Mouse (Mus musculus): ENCODE results near the gene Ahctf1. TPM values are rescaled to one million over a fixed set of nuclear protein-coding genes. Genes with fewer than 3 reads are reported as not detected.

The Ahctf1 gene
- total RNA-seq, 2 experiments from 2014 or later = 19.4 to 21.8 TPM

DNA sequence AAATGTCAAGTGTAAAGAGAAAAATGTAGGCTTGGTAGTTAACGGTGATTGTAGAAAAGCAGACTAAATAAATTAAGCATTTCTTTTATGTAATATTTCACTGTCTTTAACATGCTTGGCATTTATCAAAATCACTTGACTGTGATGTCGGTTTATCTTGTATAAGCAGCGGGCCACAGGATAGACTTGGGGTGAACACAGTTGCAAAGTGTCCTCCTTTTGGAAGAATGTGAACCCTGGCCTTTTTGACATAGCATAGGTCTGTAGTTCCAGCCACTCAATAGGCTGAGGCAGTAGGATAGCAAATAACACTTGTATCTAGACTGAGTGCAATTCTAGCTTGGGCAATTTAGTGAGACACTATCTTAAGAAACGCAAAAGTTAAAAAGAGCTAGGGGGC, 4.0 kb upstream of the Ahctf1 start:
- intact Hi-C loops (cut with DNase I) = loop anchor here (10.0 kb wide), 1 partner anchor 263 kb away; the partner anchor contains the start of genes Cnst and Tfb2m

DNA sequence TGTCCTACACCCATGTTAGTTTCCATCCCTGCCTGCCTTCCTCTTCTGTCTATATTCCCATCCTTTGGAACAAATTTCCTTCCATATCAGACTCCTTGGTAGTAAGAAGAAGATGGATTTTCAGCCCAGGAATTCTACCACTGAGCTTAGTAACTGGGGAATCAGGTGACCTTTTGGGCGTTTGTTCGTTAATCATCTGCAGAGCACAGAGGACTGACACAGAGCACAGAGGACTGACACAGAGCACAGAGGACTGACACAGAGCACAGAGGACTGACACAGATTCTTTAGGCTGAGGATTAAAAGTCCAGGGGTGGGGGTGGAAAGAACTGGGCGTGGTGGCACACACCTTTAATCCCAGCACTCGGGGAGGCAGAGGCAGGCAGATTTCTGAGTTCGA, 2.3 kb upstream of the Ahctf1 start:
- intact Hi-C loops (cut with DNase I) = loop anchor here (2.0 to 10.0 kb wide), 2 partner anchors 39 to 261 kb away; partner anchors contain the start of genes Cnst and Tfb2m
- DNase-seq = no peak

More for the DNA sequence above, 4.0 kb upstream of the Ahctf1 start:
- DNase-seq = no peak

DNA sequence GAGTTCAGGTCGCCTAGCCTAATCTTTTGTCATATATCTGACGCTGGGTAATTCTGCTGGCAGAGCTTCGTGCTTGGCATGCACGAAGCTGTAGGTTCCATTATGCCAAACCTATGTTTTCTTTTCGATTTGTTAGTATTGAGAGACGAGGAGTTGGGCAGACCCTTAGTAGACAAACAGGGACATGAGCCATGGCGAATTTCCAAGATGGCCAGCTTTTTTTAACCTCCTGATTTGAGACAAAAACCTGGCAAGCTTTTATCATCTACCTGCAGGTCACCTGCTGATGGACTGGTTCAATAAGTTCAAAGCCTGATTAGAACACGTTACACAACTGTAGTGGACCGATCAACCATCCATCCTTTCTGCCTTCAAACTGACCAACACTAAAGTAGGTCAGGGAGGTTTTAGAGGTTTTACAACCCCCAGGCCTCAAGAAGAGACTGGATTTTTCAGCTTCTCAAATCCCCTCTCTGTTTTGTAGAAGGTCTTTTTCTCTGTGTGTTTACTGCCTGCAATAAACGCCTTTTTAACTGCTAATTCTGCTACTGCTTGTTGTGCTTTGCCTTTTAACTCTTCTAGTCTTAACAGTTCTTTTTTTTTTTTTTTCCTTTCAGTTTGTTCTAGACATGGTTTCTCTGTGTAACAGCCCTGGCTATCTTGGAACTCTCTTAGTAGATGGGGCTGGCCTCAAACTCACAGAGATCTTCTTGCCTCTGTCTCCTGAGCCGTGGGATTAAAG, 831 bp upstream of the Ahctf1 start:
- intact Hi-C loops (cut with DNase I) = loop anchor here (2.0 to 10.0 kb wide), 2 partner anchors 40 to 260 kb away; partner anchors contain the start of genes Cnst and Tfb2m
- DNase-seq = peak in 1 of 2 experiments; percentile 16

DNA sequence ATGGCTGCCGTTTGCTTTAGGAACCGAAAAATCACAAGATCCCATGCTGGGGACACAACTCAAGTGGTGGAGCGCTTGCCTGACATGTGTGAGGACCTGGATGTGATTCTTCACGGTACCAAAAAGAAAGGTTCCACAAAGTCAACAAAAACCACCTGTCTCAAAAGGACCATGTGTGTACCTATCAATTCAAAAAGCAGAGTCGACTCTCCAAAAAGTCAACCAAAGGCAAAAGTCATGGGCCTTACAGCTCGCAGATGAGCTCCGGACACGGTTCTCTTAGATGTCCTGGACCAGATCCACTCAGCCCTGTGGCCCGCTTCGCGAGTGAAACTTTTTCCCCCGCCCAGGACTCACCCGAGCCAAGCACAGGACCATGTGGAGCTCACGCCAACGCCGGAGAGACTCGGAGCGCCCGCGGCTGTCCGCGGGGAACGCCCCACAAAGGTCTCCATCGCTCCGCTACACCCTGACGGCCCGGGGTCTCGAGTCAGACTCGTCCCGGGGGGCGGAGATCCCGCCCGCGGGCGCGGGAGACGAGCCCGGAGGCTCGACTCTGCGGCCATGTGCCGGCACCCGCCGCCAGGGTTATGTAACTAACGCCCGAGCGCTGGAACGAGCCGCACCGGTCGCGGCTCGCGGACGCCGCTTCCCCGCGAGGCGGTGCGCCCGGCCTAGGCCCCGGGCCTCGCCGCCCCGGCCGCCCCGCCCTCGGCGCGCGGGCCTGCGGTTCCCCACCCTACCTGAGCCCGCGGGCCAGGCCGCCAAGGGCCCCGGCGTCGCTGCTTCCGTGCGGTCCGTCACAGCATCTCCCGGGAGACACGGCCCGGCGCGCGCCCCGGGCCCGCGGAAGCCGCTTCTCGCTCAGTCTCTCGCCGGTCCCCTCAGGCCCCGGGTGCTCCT, 619 bp downstream of the Ahctf1 start, which contains the start of gene Gm10518:
Gene Gm10518 (plus strand): TSS at position 767 of the 903 bp plus-strand sequence.
- DNase-seq = peak; percentile 65 to 84
- intact Hi-C loops (cut with DNase I) = loop anchor here (10.0 kb wide), 1 partner anchor 258 kb away; the partner anchor contains the start of genes Cnst and Tfb2m

DNA sequence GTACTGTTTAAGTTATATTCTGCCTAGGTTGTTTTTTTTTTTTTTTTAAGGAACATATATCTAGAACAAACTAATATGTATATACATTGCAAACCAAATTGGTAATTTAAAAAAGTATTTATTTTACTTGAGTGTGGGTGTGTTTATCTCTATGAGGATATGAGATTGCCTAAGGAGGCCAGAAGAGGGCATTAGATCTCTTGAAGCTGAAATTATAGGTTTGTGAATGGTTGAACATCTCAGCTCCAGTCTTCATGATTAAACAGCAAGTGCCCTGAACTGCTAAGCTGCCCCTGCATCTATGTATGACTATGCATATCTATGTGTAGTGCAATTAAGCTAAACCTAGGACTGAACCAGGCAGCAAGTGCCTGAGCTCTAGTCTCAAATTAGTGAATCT, 4.7 kb downstream of the Ahctf1 start:
- intact Hi-C loops (cut with DNase I) = no loop called here
- DNase-seq = no peak

DNA sequence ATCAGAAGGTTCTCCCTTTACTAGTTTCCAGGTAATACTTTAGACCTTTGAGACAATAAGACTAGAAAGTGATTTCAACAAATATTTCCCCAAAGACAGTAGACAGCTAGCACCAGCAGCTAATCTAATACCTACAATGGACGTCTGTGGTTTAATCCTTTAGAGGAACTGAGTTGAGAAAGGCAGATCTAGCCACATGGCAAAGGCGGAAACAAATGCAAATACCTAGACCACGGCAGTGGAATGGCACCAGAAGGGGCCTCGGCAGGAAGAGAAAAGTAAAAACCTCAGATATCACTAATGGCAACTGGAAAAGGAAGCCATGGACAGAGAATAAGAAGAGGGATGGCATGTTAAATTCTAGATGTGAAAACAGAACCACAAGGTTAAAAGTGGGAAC, 16.2 kb downstream of the Ahctf1 start:
- DNase-seq = no peak
- intact Hi-C loops (cut with DNase I) = loop anchor here (5.0 kb wide), 1 partner anchor 35 kb away; no protein-coding TSS in a partner anchor

DNA sequence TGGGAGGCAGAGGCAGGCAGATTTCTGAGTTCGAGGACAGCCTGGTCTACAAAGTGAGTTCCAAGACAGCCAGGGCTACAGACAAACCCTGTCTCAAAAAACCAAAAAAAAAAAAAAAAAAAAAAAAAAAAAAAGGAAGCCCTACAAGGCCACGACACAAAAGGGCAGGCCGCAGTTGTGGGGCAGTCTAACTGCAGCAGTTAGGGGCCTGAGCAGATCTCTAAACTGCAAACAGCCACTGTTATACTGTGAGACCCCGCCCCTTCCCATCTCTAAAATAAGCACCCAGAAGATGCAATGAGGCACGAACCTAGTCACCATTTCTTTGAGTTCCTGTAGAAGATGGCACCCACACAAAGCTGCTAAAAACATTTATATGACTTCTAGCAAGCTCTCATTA, 18.0 kb downstream of the Ahctf1 start:
- intact Hi-C loops (cut with DNase I) = loop anchor here (5.0 kb wide), 1 partner anchor 33 kb away; no protein-coding TSS in a partner anchor
- DNase-seq = no peak

DNA sequence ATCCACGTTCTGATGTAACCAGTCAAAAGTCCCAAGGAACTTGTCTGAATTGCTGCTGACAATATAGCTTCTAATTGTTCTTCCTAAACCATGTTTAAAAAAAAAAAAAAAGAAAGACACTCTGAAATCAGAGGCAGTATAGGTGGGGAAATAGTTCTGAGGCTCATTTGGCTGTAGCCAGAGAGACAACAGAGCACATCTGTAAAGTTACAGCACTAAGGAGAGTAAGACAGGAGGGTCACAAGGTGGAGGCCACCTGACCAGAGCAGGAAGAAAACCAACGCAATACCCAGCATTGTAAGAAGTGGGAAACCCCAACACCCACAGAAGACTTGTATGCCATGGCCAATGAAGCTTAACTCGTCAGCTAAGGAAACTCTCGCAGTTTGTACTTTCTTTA, 19.4 kb downstream of the Ahctf1 start:
- intact Hi-C loops (cut with DNase I) = no loop called here

DNA sequence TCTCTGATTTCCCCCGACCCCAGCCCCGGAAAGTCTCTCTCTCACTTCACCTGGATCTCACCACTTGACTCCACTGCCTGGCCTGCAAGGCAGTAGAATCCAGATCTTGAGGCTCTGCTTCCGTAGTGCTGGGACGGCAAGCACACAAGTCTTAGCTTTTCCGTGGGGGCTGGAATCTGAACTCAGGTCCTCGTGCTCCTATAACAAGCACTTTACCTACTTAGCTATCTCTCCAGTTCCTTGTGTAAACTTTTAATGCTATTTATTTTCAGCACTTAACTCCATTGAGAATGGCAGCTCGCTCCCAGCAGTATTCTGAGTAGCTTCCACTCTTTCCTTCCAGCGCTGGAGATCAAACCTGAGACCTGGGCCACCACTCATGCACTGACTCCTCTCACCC, 26.6 kb downstream of the Ahctf1 start:
- intact Hi-C loops (cut with DNase I) = no loop called here
- no peak for DNase-seq

More for the DNA sequence above, 19.4 kb downstream of the Ahctf1 start:
- DNase-seq = no peak

DNA sequence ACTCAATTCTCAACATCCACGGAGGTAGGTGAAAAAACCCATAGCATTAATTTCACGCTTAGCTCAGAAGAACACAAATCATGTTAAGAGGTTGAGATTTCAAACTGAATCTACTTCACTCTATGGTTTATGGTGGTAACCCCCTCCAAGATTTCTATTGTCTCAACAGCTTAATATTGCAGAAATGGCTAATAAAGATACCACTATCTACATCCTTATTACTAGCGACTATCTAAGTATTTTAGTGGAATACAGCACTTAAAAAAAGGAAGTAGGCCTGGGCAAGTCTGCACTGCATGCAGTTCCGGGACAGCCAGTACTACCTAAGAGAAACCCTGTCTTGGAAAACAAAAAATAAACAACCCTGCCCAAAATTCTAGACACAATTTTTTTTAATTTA, 42.9 kb downstream of the Ahctf1 start:
- DNase-seq = no peak
- intact Hi-C loops (cut with DNase I) = no loop called here

DNA sequence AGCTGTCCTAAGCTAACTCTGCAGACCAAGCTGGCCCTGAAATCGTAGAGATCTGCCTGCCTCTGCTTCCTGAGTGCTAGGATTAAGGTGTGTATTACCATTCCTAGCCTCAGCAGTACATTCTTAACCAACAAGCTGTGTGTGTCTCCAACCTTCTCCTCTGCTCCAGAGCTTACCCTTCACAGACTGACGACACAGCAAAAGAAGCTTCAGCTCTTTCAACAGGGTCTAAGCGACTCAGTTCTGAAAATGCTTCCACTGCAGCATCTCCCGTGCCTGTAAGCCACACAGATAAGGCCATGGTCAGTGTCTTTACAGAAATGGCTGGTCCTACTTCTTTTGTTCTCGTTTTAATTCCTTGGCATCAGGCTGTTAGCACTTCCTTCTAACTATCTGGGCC, 43.4 kb downstream of the Ahctf1 start:
- intact Hi-C loops (cut with DNase I) = no loop called here

DNA sequence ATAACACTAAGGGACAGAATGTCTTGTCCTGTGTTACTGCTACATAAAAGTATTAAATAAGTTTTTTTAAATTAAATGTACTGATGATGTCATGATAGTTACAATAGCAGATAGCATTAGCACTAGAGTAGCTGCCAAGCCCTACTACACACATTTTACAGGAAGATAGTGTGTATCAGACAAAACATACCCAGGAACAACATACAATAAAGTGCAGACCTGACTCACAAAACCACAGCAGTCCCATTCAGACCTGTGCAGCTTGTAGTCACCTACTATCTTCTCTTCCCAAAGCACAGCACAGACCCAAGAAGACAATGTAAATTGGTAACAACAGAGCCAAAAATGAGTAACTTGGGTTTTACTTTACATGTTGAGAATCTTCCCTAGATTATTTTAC, 47.0 kb downstream of the Ahctf1 start:
- no peak for DNase-seq
- intact Hi-C loops (cut with DNase I) = no loop called here

More for the DNA sequence above, 43.4 kb downstream of the Ahctf1 start:
- DNase-seq = no peak

DNA sequence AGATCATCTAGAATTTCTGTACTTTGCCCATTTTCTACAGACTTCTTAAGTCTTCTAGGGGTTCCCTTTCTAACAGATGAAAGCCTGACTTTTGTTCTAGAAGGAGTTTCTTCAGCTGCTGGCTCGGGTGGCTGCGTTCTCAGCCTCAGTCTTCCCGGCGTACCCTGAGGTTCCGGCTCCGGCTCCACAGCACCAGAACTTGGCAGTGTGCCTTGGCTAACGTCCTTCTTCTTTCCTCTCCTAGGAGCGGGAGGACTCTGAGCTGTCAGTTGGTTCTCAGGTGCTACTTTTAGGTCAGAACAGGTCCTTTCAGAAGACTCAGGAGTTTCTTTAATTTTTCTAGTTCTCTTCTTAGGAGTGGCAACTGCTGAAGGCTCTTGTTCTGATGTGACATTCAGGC, 50.5 kb downstream of the Ahctf1 start:
- DNase-seq = no peak
- intact Hi-C loops (cut with DNase I) = loop anchor here (5.0 kb wide), 1 partner anchor 34 kb away; no protein-coding TSS in a partner anchor

DNA sequence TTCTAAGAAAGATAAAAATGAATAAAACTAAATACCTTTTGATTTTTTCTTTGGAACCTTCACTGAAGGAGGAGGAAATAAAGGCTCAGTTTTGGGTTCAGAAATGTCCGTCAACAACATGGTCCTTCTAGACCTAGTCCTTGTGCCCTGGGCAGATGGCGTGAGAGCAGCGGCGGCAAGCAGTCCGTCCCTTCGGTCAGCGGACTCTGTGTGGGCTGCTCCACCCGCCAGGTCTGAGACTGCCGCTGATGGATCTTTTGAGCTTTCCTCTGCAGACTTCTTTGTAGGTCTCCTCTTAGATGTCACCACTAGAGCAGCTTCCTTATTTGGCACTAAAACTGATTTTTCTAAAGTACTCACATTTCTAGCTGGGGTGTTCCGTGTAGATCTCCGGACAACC, 51.2 kb downstream of the Ahctf1 start:
- intact Hi-C loops (cut with DNase I) = loop anchor here (5.0 kb wide), 1 partner anchor 35 kb away; no protein-coding TSS in a partner anchor
- no peak for DNase-seq

DNA sequence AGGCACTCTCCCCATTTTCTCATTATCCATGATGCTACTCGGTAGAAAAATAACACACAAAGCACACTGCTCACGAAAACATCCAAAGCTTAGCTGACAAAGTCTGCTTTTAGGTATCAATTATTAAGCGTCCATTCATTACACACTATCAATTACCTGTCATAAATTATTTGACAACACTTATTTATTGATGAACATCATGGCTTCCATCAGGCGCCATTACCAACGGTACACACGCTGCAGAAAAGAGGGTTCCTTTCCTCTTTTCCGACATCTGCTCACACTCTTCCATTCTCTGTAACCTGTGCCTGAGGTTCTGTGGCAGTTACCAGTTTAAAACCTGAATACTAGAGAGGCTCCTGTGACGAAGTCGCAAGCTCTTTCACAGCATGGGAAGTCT, 58.3 kb downstream of the Ahctf1 start, which contains the start of gene Kif28:
Gene Kif28 (minus strand): TSS at position 101 of the 400 bp plus-strand sequence.
- intact Hi-C loops (cut with DNase I) = no loop called here
- DNase-seq = no peak

DNA sequence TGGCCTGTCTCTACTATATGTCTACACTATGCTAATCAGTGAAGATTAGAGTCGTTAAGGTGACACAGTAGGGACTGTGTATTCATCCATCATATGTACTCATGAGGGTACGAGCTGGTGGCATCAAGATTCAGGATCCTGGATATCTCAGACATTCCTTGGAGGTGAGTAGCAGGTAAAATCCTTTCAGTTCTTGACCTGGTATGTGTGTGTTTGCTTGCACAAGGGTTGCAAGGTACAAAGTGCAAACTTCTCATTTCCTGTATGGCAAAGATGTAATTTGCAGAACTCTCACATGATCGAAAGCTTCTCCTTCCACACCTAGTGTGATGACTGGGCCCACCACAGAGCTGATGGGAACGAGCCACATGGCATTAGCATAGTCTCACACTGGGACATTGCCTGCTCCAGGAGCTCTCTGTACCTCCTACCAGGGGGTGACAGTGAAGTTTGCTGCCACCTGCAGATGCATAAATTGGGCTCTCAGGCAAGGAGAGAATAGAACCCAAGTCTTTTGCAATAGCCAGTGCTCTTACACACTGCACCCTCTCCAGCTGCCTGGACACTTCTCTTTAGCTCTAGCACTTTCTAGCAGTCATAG, 59.8 kb downstream of the Ahctf1 start:
- DNase-seq = no peak
- intact Hi-C loops (cut with DNase I) = no loop called here

DNA sequence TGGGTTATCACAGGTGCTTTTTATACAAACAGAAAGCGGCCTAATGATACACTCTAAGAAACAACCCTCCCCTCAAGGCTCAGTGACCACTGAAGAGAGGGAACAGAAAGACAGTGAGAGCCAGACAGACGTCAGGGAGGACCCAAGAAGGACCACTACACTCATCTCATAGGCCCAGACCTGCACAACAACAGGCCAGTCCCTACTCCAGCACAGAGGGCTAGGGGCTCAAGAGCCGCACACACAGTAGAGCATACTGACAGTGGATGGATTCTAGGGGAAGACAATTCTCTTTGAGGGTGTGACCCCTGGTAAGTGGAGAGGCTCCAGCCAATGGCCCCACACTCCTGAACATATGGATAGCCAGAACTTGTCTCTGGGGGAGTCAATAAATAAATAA, 67.0 kb downstream of the Ahctf1 start:
- DNase-seq = no peak
- intact Hi-C loops (cut with DNase I) = loop anchor here (2.0 kb wide), 1 partner anchor 102 kb away; no protein-coding TSS in a partner anchor

DNA sequence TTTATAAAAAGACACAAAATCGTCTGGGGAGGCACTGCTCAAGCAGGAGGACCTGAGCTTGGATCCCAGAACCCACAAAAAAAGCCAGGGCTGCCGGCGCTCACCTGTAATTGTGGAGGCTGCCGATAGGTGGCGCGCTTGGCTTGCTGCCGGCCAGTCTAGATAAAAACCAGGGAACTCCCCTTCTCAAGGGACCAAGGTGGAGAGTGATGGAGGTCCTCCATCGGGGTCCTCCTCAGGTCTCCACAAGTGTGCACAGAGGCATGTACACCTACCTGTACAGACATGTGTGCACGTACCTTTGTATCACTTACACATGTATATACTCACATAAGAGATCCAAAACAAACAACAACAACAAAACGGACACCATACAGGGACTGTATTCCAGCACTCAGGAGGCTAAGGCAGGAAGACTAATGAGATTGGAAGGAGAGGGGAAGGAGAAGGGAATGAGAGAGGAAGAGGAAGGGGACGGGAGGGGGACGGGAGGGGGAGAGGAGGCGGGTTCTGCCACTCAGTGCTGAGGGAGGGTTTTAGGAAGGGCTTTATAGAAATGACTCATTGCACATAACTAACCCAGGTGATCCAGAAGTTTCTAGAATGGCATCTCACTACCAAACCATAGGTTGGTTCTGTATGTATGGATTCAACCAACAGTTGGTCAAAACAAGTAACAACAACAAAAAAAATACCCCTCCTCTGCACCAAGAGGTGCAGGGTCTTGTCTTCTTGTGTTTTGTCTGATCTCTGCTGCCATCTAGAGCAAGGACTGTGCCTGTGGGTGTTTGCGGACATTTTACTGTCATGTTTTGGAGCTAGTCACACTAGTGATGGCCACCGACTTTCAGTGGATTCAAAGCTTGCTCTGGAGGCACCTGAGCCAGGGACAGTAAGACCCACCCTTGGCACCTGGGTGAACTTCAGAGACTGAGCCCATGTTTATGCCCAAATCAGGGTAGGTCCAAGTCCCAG, 68.7 kb downstream of the Ahctf1 start:
- peak; percentile 71 to 73 for DNase-seq
- intact Hi-C loops (cut with DNase I) = loop anchor here (1.0 to 2.0 kb wide), 2 partner anchors 89 to 228 kb away; no protein-coding TSS in a partner anchor

DNA sequence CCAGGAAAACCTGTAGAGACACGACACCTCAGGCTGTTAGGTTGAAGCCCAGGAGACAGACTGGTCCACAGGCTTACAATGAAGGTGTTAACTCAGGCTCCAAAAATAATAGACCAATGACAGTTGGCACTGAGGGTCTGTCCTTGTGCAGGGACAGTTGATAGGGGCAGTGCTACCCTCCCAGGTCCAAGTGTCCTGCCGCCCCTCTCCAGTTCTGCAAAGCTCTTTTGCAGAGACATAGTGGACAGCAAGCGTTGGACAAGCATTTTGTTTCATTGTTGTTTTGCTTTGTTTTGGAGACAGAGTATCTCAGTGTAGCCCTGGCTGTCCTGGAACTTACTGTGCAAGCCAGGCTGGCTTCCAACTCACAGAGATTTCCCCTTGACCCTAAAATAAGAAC, 72.1 kb downstream of the Ahctf1 start:
- intact Hi-C loops (cut with DNase I) = no loop called here
- DNase-seq = peak in 1 of 2 experiments; percentile 24
